Mouse (Mus musculus) MN1 (cell line): ENCODE measurements at regions not wholly inside any gene's neighbourhood (a gene's known extent, or its start where the extent isn't known, plus 50 kb on each side); places are given as distances from the start of the nearest gene placed in this dataset.

Source experiments
- DNase-seq: peaks from one replicate; pipeline ENCODE4 v3.0.0-alpha.2; 2016; ENCODE audit warnings: low spot score

- DNase-seq: no peak
Measured at GRCm38 (mm10) chr12:52622398-52622797, 76.8 kb upstream of the Akap6 start.

- peak; percentile 61 for DNase-seq
Measured at GRCm38 (mm10) chr12:52623416-52624108, 75.6 kb upstream of the Akap6 start.

- peak; percentile 30 for DNase-seq
Measured at GRCm38 (mm10) chr12:52624871-52625270, 74.3 kb upstream of the Akap6 start.

GRCm38 (mm10) chr12:52628771-52629170 is 70.4 kb upstream of the Akap6 start:
- DNase-seq: no peak

GRCm38 (mm10) chr12:52635121-52635878 is 63.9 kb upstream of the Akap6 start:
- DNase-seq: no peak

GRCm38 (mm10) chr12:52636186-52636881 is 62.8 kb upstream of the Akap6 start:
- no peak for DNase-seq

- DNase-seq: no peak
Measured at GRCm38 (mm10) chr12:52636920-52637319, 62.3 kb upstream of the Akap6 start.

GRCm38 (mm10) chr12:52637506-52638249 is 61.5 kb upstream of the Akap6 start:
- peak; percentile 62 for DNase-seq

- DNase-seq: no peak
Measured at GRCm38 (mm10) chr12:52638461-52638860, 60.7 kb upstream of the Akap6 start.

GRCm38 (mm10) chr12:52644059-52644458 is 55.1 kb upstream of the Akap6 start:
- no peak for DNase-seq
